Mouse (Mus musculus) liver, embryonic 12.5 days (tissue): ENCODE data around the gene Gcnt2. TPM values are rescaled to one million over a fixed set of nuclear protein-coding genes. Genes with fewer than 3 reads are reported as not detected.
"Not testable (repeated sequence)": the region's sequence is repeated elsewhere in the genome, so short reads cannot be mapped to it uniquely, and the experiment has no call there.

Experiments used
- ATAC-seq: fragments of 200-750 bp; cut with Nextera tagmentation; 2 replicates; pipeline ENCODE4 v1.8.0; 2017; ENCODE audit warnings: moderate number of reproducible peaks, mild to moderate bottlenecking, moderate library complexity
- H3K27ac ChIP-seq: fragments of 300-500 bp; sonication (generic); 2 replicates; pipeline ENCODE4 v1.5.1; 2016; ENCODE audit warnings: mild to moderate bottlenecking
- H3K27me3 ChIP-seq: fragments of 300-500 bp; sonication (generic); replicated peaks from 2 replicates; pipeline ENCODE4 v1.6.1; 2016; ENCODE audit warnings: mild to moderate bottlenecking, moderate library complexity
- H3K36me3 ChIP-seq: fragments of 300-500 bp; sonication (generic); 2 replicates; pipeline ENCODE4 v1.6.1; 2016; ENCODE audit warnings: mild to moderate bottlenecking, moderate library complexity
- H3K4me1 ChIP-seq: fragments of 300-500 bp; sonication (generic); 2 replicates; pipeline ENCODE4 v1.6.1; 2016
- H3K4me2 ChIP-seq: fragments of 300-500 bp; sonication (generic); 2 replicates; pipeline ENCODE4 v1.6.1; 2016; ENCODE audit warnings: mild to moderate bottlenecking, moderate library complexity
- H3K4me3 ChIP-seq: fragments of 300-500 bp; sonication (generic); 2 replicates; pipeline ENCODE4 v1.5.1; 2016; ENCODE audit warnings: mild to moderate bottlenecking, moderate library complexity
- H3K9ac ChIP-seq: fragments of 300-500 bp; sonication (generic); 2 replicates; pipeline ENCODE4 v1.6.1; 2016; ENCODE audit warnings: mild to moderate bottlenecking, moderate library complexity
- H3K9me3 ChIP-seq: fragments of 300-500 bp; sonication (generic); replicated peaks from 2 replicates; pipeline ENCODE4 v1.6.1; 2016; ENCODE audit warnings: mild to moderate bottlenecking, moderate library complexity
- WGBS: fragments of 180-500 bp; shearing (Covaris S2); methylation state at CpG from one replicate; pipeline ENCODE4 v1.1.7; 2016; ENCODE audit not compliant: insufficient replicate concordance; 5-methylcytosine and 5-hydroxymethylcytosine counted together
- polyA plus RNA-seq: library from polyadenylated mRNA; unstranded; fragments of >200 nt; fragmentation: Nextera tagmentation; extraction: Ambion mirVana; gene quantifications from 2 replicates; pipeline ENCODE4 v1.2.1, GENCODE M21; 2016

Gcnt2 gene
- polyA plus RNA-seq, 1 experiment from 2014 or later, result 1.5 TPM

GRCm38 (mm10) chr13:40898049-40898690, 38.6 kb downstream of the Gcnt2 start:
- not testable (repeated sequence) for H3K9me3 ChIP-seq
- H3K27ac ChIP-seq, result 0 out of 2 replicates have a peak overlapping the region, but pooled peaks have one; percentile 14
- WGBS, result 60% methylated on average over 14 of the region's 14 CpGs

GRCm38 (mm10) chr13:40898698-40899097, 39.1 kb downstream of the Gcnt2 start:
- Histone ChIP-seq H3K36me3 (no peaks in the 10 kb centered on the region), H3K9me3 (no peaks in the 10 kb centered on the region), H3K27me3 (no peaks in the 10 kb centered on the region), H3K4me2 (no peak overlapping the region), H3K4me1 (0 out of 2 replicates have a peak, but pooled peaks cover 9% of the 10 kb centered on the region), H3K27ac (no peak overlapping the region), H3K4me3 (no peak overlapping the region), H3K9ac (no peak overlapping the region)
- WGBS, result 66% methylated on average over 4 of the region's 4 CpGs
- no peak for ATAC-seq

More at GRCm38 (mm10) chr13:40898049-40898690, 38.6 kb downstream of the Gcnt2 start:
- H3K36me3 ChIP-seq, ATAC-seq, H3K4me2 ChIP-seq, H3K4me3 ChIP-seq, H3K27me3 ChIP-seq, H3K4me1 ChIP-seq, H3K9ac ChIP-seq: not testable (repeated sequence)

GRCm38 (mm10) chr13:40899349-40899993, 39.9 kb downstream of the Gcnt2 start:
- H3K9ac ChIP-seq, result no peak overlapping the region
- H3K9me3 ChIP-seq, result no peaks in the 10 kb centered on the region
- H3K36me3 ChIP-seq, result no peaks in the 10 kb centered on the region
- 33% methylated on average over 8 of the region's 8 CpGs for WGBS
- no peaks in the 10 kb centered on the region for H3K27me3 ChIP-seq
- H3K4me1 ChIP-seq, result 0 out of 2 replicates have a peak, but pooled peaks cover 9% of the 10 kb centered on the region
- no peak overlapping the region for H3K27ac ChIP-seq
- no peak overlapping the region for H3K4me2 ChIP-seq
- H3K4me3 ChIP-seq, result no peak overlapping the region
- no peak for ATAC-seq

GRCm38 (mm10) chr13:40899994-40900970, 40.7 kb downstream of the Gcnt2 start:
- ATAC-seq, result no peak
- no peak overlapping the region for H3K9ac ChIP-seq
- 0 out of 2 replicates have a peak, but pooled peaks cover 9% of the 10 kb centered on the region for H3K4me1 ChIP-seq
- no peak overlapping the region for H3K4me2 ChIP-seq
- H3K36me3 ChIP-seq, result no peaks in the 10 kb centered on the region
- no peaks in the 10 kb centered on the region for H3K27me3 ChIP-seq
- H3K4me3 ChIP-seq, result no peak overlapping the region
- WGBS, result 43% methylated on average over 15 of the region's 15 CpGs
- H3K9me3 ChIP-seq, result no peaks in the 10 kb centered on the region
- H3K27ac ChIP-seq, result no peak overlapping the region

GRCm38 (mm10) chr13:40901263-40901662, 41.7 kb downstream of the Gcnt2 start:
- no peak overlapping the region for H3K4me3 ChIP-seq
- H3K4me1 ChIP-seq, result 0 out of 2 replicates have a peak, but pooled peaks cover 9% of the 10 kb centered on the region
- 72% methylated on average over 5 of the region's 5 CpGs for WGBS
- no peak overlapping the region for H3K27ac ChIP-seq
- no peaks in the 10 kb centered on the region for H3K27me3 ChIP-seq
- ATAC-seq, result no peak
- H3K36me3 ChIP-seq, result no peaks in the 10 kb centered on the region
- no peaks in the 10 kb centered on the region for H3K9me3 ChIP-seq
- no peak overlapping the region for H3K9ac ChIP-seq
- no peak overlapping the region for H3K4me2 ChIP-seq

GRCm38 (mm10) chr13:40901831-40902459, 42.4 kb downstream of the Gcnt2 start:
- 61% methylated on average over 12 of the region's 12 CpGs for WGBS
- no peak overlapping the region for H3K4me3 ChIP-seq
- H3K9me3 ChIP-seq, result no peaks in the 10 kb centered on the region
- H3K9ac ChIP-seq, result no peak overlapping the region
- no peak overlapping the region for H3K4me2 ChIP-seq
- no peak for ATAC-seq
- 0 out of 2 replicates have a peak, but pooled peaks cover 9% of the 10 kb centered on the region for H3K4me1 ChIP-seq
- H3K36me3 ChIP-seq, result no peaks in the 10 kb centered on the region
- H3K27me3 ChIP-seq, result no peaks in the 10 kb centered on the region
- H3K27ac ChIP-seq, result no peak overlapping the region

GRCm38 (mm10) chr13:40904080-40904479, 44.5 kb downstream of the Gcnt2 start:
- WGBS, result 72% methylated on average over 7 of the region's 7 CpGs
- Histone ChIP-seq H3K27ac (no peak overlapping the region), H3K9ac (no peak overlapping the region), H3K27me3 (no peaks in the 10 kb centered on the region), H3K4me2 (no peak overlapping the region), H3K36me3 (no peaks in the 10 kb centered on the region), H3K4me1 (0 out of 2 replicates have a peak, but pooled peaks cover 8% of the 10 kb centered on the region), H3K9me3 (no peaks in the 10 kb centered on the region), H3K4me3 (no peak overlapping the region)
- ATAC-seq, result no peak

GRCm38 (mm10) chr13:40906528-40906927, 47.0 kb downstream of the Gcnt2 start:
- no peaks in the 10 kb centered on the region for H3K36me3 ChIP-seq
- 78% methylated on average over 7 of the region's 7 CpGs for WGBS
- H3K27ac ChIP-seq, result no peak overlapping the region
- no peak overlapping the region for H3K4me2 ChIP-seq
- no peak overlapping the region for H3K4me3 ChIP-seq
- H3K9me3 ChIP-seq, result no peaks in the 10 kb centered on the region
- no peak overlapping the region for H3K9ac ChIP-seq
- no peak for ATAC-seq
- no peaks in the 10 kb centered on the region for H3K27me3 ChIP-seq
- 0 out of 2 replicates have a peak, but pooled peaks cover 8% of the 10 kb centered on the region for H3K4me1 ChIP-seq

GRCm38 (mm10) chr13:40907274-40907673, 47.7 kb downstream of the Gcnt2 start:
- no peak overlapping the region for H3K4me2 ChIP-seq
- H3K4me1 ChIP-seq, result 0 out of 2 replicates have a peak, but pooled peaks cover 8% of the 10 kb centered on the region
- H3K27ac ChIP-seq, result no peak overlapping the region
- no peaks in the 10 kb centered on the region for H3K36me3 ChIP-seq
- no peak for ATAC-seq
- no peak overlapping the region for H3K9ac ChIP-seq
- H3K9me3 ChIP-seq, result no peaks in the 10 kb centered on the region
- H3K4me3 ChIP-seq, result no peak overlapping the region
- H3K27me3 ChIP-seq, result no peaks in the 10 kb centered on the region
- 74% methylated on average over 7 of the region's 7 CpGs for WGBS

- H3K4me2 ChIP-seq, result no peak overlapping the region
Observed at GRCm38 (mm10) chr13:40908044-40908443, 48.5 kb downstream of the Gcnt2 start.

GRCm38 (mm10) chr13:40909060-40909459, 49.5 kb downstream of the Gcnt2 start:
- Histone ChIP-seq H3K27ac (no peak overlapping the region; the same call in 1 of the 2 replicates), H3K4me3 (no peak overlapping the region), H3K9ac (no peak overlapping the region), H3K4me2 (no peak overlapping the region), H3K36me3 (no peaks in the 10 kb centered on the region), H3K4me1 (0 out of 2 replicates have a peak, but pooled peaks cover 8% of the 10 kb centered on the region), H3K9me3 (no peaks in the 10 kb centered on the region), H3K27me3 (no peaks in the 10 kb centered on the region)
- ATAC-seq, result peak; percentile 82
- 16% methylated on average over 8 of the region's 8 CpGs for WGBS

More at GRCm38 (mm10) chr13:40908044-40908443, 48.5 kb downstream of the Gcnt2 start:
- Histone ChIP-seq H3K4me3 (no peak overlapping the region), H3K27me3 (no peaks in the 10 kb centered on the region), H3K27ac (no peak overlapping the region), H3K9me3 (no peaks in the 10 kb centered on the region), H3K36me3 (no peaks in the 10 kb centered on the region), H3K9ac (no peak overlapping the region), H3K4me1 (0 out of 2 replicates have a peak, but pooled peaks cover 8% of the 10 kb centered on the region)
- no peak for ATAC-seq
- 71% methylated on average over 6 of the region's 6 CpGs for WGBS
